Mouse (Mus musculus) ES-Bruce4 (cell line): Measurements from ENCODE around the gene Pik3cg.

Experiments
- EP300 ChIP-seq: IDR thresholded peaks from 2 replicates; pipeline ENCODE4 v1.6.1; 2011; ENCODE audit warnings: low read depth, low read length; ENCODE audit not compliant: insufficient read depth
- POLR2A ChIP-seq: IDR thresholded peaks from one replicate; pipeline ENCODE4 v1.8.1; 2011; ENCODE audit warnings: low read length; ENCODE audit not compliant: insufficient read depth

DNA sequence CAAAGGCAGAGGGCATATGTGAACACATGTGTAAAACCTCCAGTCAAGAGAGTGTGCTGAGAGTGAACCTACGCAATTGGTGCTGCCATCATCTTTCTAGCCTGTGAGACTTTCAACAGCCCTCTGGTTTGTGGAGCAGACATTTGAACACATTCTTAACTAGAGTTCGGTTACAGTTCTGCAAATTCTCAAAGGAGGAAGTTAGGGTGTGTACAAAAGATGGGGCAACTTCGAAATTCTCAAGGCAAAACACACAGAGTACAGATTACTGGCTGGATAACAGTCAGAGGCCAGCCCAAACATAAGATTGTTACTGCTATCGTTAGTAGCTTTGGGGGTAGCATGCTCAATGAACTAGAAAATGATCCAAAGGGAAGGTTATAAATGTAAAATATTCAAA is 9.0 kb downstream of the Pik3cg start:
- TF ChIP-seq EP300 (no peak), POLR2A (no peak)
